Mouse (Mus musculus) CH12.LX (cell line): ENCODE results near the gene Emp1. TPM values are rescaled to one million over a fixed set of nuclear protein-coding genes. Genes with fewer than 3 reads are reported as not detected.

Experiments used
- DNase-seq: peaks from one replicate; pipeline ENCODE4 v3.0.0-alpha.2; 2013; ENCODE audit errors: extremely low read depth
- H3K27ac ChIP-seq: 2 replicates; pipeline ENCODE4 v1.5.1; 2012; ENCODE audit warnings: low read depth, mild to moderate bottlenecking, control low read depth, moderate library complexity; ENCODE audit not compliant: insufficient read depth
- H3K27me3 ChIP-seq: replicated peaks from 2 replicates; pipeline ENCODE3; 2012; ENCODE audit warnings: inconsistent platforms
- H3K36me3 ChIP-seq, 2 experiments: replicated peaks in 1 of 2; 2 replicates each; pipeline versions ENCODE3 to v1.6.1; 2012; ENCODE audit warnings: inconsistent platforms in 1 of 2, low read length in 1 of 2, mild to moderate bottlenecking in 1 of 2, mixed read lengths in 1 of 2, moderate library complexity in 1 of 2; ENCODE audit not compliant: control insufficient read depth in 1 of 2, insufficient read depth in 1 of 2
- H3K4me1 ChIP-seq, 2 experiments: 2 replicates each; pipeline ENCODE4 v1.6.1; 2012; ENCODE audit warnings: inconsistent platforms in 1 of 2, moderate library complexity in 1 of 2; ENCODE audit not compliant: insufficient read depth in 2 of 2, control insufficient read depth in 1 of 2
- H3K4me2 ChIP-seq: 2 replicates; pipeline ENCODE4 v1.6.1; 2012; ENCODE audit warnings: low read depth, mild to moderate bottlenecking, control low read depth; ENCODE audit not compliant: poor library complexity, insufficient read depth, severe bottlenecking
- H3K4me3 ChIP-seq, 3 experiments: fragments of 150-350 bp in 1 of 3; sonication (generic) in 1 of 3; replicated peaks in 1 of 3; 2 replicates each; pipeline versions ENCODE3 to v1.5.1; 2011 to 2012; ENCODE audit warnings: low read depth in 2 of 3, low read length in 2 of 3, mild to moderate bottlenecking in 2 of 3, moderate library complexity in 2 of 3, control low read depth in 1 of 3, improper control_type of control experiment in 1 of 3, inconsistent platforms in 1 of 3, mixed read lengths in 1 of 3; ENCODE audit not compliant: poor library complexity in 1 of 3
- H3K79me2 ChIP-seq: replicated peaks from 2 replicates; pipeline ENCODE4 v1.6.1; 2012; ENCODE audit warnings: mild to moderate bottlenecking, moderate library complexity; ENCODE audit not compliant: control insufficient read depth, poor library complexity, insufficient read depth, severe bottlenecking; ENCODE audit errors: extremely low read depth
- H3K9ac ChIP-seq: 2 replicates; pipeline ENCODE4 v1.6.1; 2012; ENCODE audit warnings: low read depth, mild to moderate bottlenecking, control low read depth, moderate library complexity; ENCODE audit not compliant: insufficient read depth
- H3K9me3 ChIP-seq: replicated peaks from 2 replicates; pipeline ENCODE3; 2012; ENCODE audit warnings: low read length, inconsistent platforms, mixed read lengths
- BHLHE40 ChIP-seq: IDR thresholded peaks from 2 replicates; pipeline ENCODE4 v1.6.1; 2011; ENCODE audit warnings: mild to moderate bottlenecking, low read depth, low read length, improper control_type of control experiment
- E2F4 ChIP-seq: IDR thresholded peaks from 2 replicates; pipeline ENCODE4 v1.6.1; 2011; ENCODE audit warnings: low read depth, low read length, improper control_type of control experiment; ENCODE audit not compliant: insufficient replicate concordance
- ELF1 ChIP-seq: IDR thresholded peaks from 2 replicates; pipeline ENCODE4 v1.6.1; 2014; ENCODE audit warnings: low read depth, mild to moderate bottlenecking, inconsistent platforms, low read length, improper control_type of control experiment
- IRF4 ChIP-seq: IDR thresholded peaks from 2 replicates; pipeline ENCODE4 v1.6.1; 2014; ENCODE audit warnings: low read depth, mild to moderate bottlenecking, inconsistent platforms, low read length, improper control_type of control experiment
- JUN ChIP-seq: IDR thresholded peaks from 2 replicates; pipeline ENCODE4 v1.6.1; 2011; ENCODE audit warnings: low read depth, mild to moderate bottlenecking, low read length, improper control_type of control experiment, moderate library complexity; ENCODE audit not compliant: insufficient read depth
- MAFK ChIP-seq: IDR thresholded peaks from 2 replicates; pipeline ENCODE4 v1.6.1; 2011; ENCODE audit warnings: low read length, improper control_type of control experiment; ENCODE audit not compliant: insufficient replicate concordance
- MAX ChIP-seq: IDR thresholded peaks from 2 replicates; pipeline ENCODE4 v1.6.1; 2011; ENCODE audit warnings: low read length, improper control_type of control experiment
- MXI1 ChIP-seq: IDR thresholded peaks from 2 replicates; pipeline ENCODE4 v1.6.1; 2011; ENCODE audit warnings: mild to moderate bottlenecking, low read depth, low read length, improper control_type of control experiment
- POLR2A ChIP-seq: IDR thresholded peaks from 2 replicates; pipeline ENCODE4 v1.6.1; 2011; ENCODE audit warnings: low read depth, mild to moderate bottlenecking, improper control_type of control experiment, low read length
- POLR2AphosphoS2 ChIP-seq: IDR thresholded peaks from 2 replicates; pipeline ENCODE4 v1.6.1; 2011; ENCODE audit warnings: low read depth, low read length, improper control_type of control experiment
- RAD21 ChIP-seq: IDR thresholded peaks from 2 replicates; pipeline ENCODE4 v1.6.1; 2011; ENCODE audit warnings: low read depth, mild to moderate bottlenecking, low read length, improper control_type of control experiment, moderate library complexity
- SIN3A ChIP-seq: IDR thresholded peaks from 2 replicates; pipeline ENCODE4 v1.6.1; 2012; ENCODE audit warnings: low read length, improper control_type of control experiment, inconsistent platforms
- SMC3 ChIP-seq: IDR thresholded peaks from 2 replicates; pipeline ENCODE4 v1.6.1; 2011; ENCODE audit warnings: low read depth, low read length, improper control_type of control experiment
- TBP ChIP-seq: conservative IDR thresholded peaks from 2 replicates; pipeline ENCODE4 v1.6.1; 2011; ENCODE audit warnings: low read depth, low read length, improper control_type of control experiment
- TCF12 ChIP-seq: IDR thresholded peaks from 2 replicates; pipeline ENCODE4 v1.6.1; 2014; ENCODE audit warnings: low read depth, mild to moderate bottlenecking, inconsistent platforms, low read length, improper control_type of control experiment
- UBTF ChIP-seq: IDR thresholded peaks from 2 replicates; pipeline ENCODE4 v1.6.1; 2012; ENCODE audit warnings: low read depth, mild to moderate bottlenecking, inconsistent platforms, low read length, improper control_type of control experiment, moderate library complexity
- USF1 ChIP-seq: IDR thresholded peaks from 2 replicates; pipeline ENCODE4 v1.6.1; 2014; ENCODE audit warnings: low read depth, mild to moderate bottlenecking, inconsistent platforms, low read length, improper control_type of control experiment
- USF2 ChIP-seq: conservative IDR thresholded peaks from 2 replicates; pipeline ENCODE4 v1.6.1; 2011; ENCODE audit warnings: low read depth, low read length, improper control_type of control experiment
- ZC3H11A ChIP-seq: IDR thresholded peaks from 2 replicates; pipeline ENCODE4 v1.6.1; 2012; ENCODE audit warnings: low read depth, mild to moderate bottlenecking, inconsistent platforms, low read length, improper control_type of control experiment
- ZNF384 ChIP-seq: IDR thresholded peaks from 2 replicates; pipeline ENCODE4 v1.6.1; 2012; ENCODE audit warnings: low read depth, low read length, improper control_type of control experiment, inconsistent platforms
- dilution Hi-C: fragments of 300-500 bp; cut with MboI; formaldehyde crosslinking; loops from 2 replicates; pipeline ENCODE4 v1.14.3; 2020; ENCODE audit warnings: low sequenced_read_pairs; ENCODE audit not compliant: extremely low pct_unique_long_range_greater_than_20kb, extremely low pct_ligation_motif_present
- in situ Hi-C: fragments of 300-500 bp; cut with MboI; formaldehyde crosslinking; loops from 3 replicates; pipeline ENCODE4 v1.14.3; 2019; ENCODE audit warnings: low sequenced_read_pairs, low pct_ligation_motif_present, low pct_unique_long_range_greater_than_20kb, mixed read lengths
- polyA plus RNA-seq: library from polyadenylated mRNA; unstranded; fragments of >175 nt; gene quantifications from 2 replicates; pipeline ENCODE4 v1.2.1, GENCODE M21; 2012; ENCODE audit warnings: low read depth; ENCODE audit not compliant: insufficient read length
- total RNA-seq, 2 experiments: library from RNA; depleted of rRNA; stranded (reverse); fragments of 300-350 nt in 1 of 2; fragments of >200 nt in 1 of 2; gene quantifications; 2 replicates each; pipeline ENCODE4 v1.2.3; 2012 to 2014

The Emp1 gene
- total and polyA plus RNA-seq, 3 experiments: 1.9 to 11.3 (median 7.0) TPM

DNA sequence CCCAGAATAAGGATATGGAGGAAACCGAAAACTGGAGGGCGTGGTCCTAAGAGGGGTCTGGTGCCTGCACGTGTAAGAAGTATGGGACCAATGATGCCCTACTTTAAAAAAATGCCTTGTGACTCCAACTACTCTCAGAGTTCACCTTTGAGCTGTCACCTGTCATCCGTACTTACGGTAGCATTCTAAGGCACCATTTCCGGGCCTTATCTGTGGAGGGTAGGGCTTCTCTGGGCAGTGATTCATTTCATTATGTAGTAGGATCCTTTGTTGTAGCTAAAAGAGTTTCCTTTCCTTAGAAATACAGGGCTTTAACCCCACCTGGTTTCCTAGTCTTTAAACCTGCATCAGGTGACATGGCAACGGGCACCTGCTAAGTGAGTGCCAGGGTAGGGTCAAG is 35.5 kb upstream of the Emp1 start:
- dilution Hi-C loops: no loop called here
- no peak overlapping the region for H3K9ac ChIP-seq
- no peak overlapping the region for H3K4me3 ChIP-seq
- DNase-seq: no peak
- H3K79me2 ChIP-seq: no peaks in the 10 kb centered on the region
- TF ChIP-seq JUN (no peak), MAFK (no peak)
- no peaks in the 10 kb centered on the region for H3K27me3 ChIP-seq
- no peak overlapping the region for H3K27ac ChIP-seq
- in situ Hi-C loops: no loop called here
- no peaks in the 10 kb centered on the region for H3K36me3 ChIP-seq
- H3K4me1 ChIP-seq: peaks cover 0 to 32% of the 10 kb centered on the region in 2 experiments; a peak in 2 of 4 replicates
- no peak overlapping the region for H3K4me2 ChIP-seq
- no peaks in the 10 kb centered on the region for H3K9me3 ChIP-seq

DNA sequence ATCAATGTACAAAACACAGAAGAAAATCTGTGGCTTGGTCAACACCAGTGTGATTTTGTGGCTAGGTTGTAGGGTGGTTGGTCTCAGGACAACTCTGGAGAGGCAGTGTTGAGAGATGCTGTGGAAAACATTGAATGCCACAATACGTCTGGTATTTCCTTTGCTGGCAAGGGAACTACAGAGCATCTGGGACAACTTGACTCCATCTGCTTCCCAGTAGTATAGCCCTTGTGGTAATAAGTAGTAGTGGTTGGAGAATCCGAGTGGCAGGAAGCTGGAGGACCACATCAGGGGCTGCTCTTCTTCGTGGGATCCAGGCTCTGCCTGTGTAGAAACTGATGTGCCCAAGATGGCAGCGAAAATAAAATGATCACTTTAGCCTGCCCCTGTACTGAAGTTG is 30.4 kb upstream of the Emp1 start:
- Histone ChIP-seq H3K9me3 (no peaks in the 10 kb centered on the region), H3K79me2 (no peaks in the 10 kb centered on the region), H3K27ac (no peak overlapping the region), H3K4me3 (no peak overlapping the region), H3K4me1 (peaks cover 0 to 20% of the 10 kb centered on the region in 2 experiments; a peak in 2 of 4 replicates), H3K36me3 (no peaks in the 10 kb centered on the region), H3K9ac (no peak overlapping the region), H3K27me3 (no peaks in the 10 kb centered on the region), H3K4me2 (no peak overlapping the region)
- in situ Hi-C loops: no loop called here
- DNase-seq: no peak
- dilution Hi-C loops: no loop called here
- no peak for TF ChIP-seq SIN3A
- TF ChIP-seq ELF1: no peak
- no peak for TF ChIP-seq ZC3H11A
- TF ChIP-seq ZNF384: no peak
- TF ChIP-seq SMC3: no peak
- no peak for TF ChIP-seq MAFK
- no peak for TF ChIP-seq UBTF
- no peak for TF ChIP-seq RAD21
- TF ChIP-seq USF2: no peak
- TF ChIP-seq IRF4: no peak
- no peak for TF ChIP-seq E2F4
- no peak for TF ChIP-seq USF1
- no peak for TF ChIP-seq POLR2AphosphoS2
- TF ChIP-seq MXI1: no peak
- TF ChIP-seq TCF12: no peak
- TF ChIP-seq MAX: no peak
- TF ChIP-seq POLR2A: no peak
- no peak for TF ChIP-seq BHLHE40
- TF ChIP-seq TBP: no peak
